Mouse (Mus musculus) heart, postnatal 14 days (tissue): ENCODE data around the gene Tmcc1. TPM values are rescaled to one million over a fixed set of nuclear protein-coding genes. Genes with fewer than 3 reads are reported as not detected.

Source experiments
- DNase-seq, 2 experiments: peaks; one replicate each; pipeline ENCODE4 v3.0.0; 2021 to 2022
- intact Hi-C: fragments of 180-260 bp; cut with DNase I; formaldehyde crosslinking; loops from one replicate; pipeline ENCODE4 v1.15.1; 2025
- total RNA-seq, 2 experiments: library from RNA; stranded (reverse); gene quantifications; 2 replicates each; pipeline ENCODE4 v1.2.3; 2021

Tmcc1 gene
- total RNA-seq, 2 experiments from 2014 or later: 28.7 to 31.2 TPM

DNA sequence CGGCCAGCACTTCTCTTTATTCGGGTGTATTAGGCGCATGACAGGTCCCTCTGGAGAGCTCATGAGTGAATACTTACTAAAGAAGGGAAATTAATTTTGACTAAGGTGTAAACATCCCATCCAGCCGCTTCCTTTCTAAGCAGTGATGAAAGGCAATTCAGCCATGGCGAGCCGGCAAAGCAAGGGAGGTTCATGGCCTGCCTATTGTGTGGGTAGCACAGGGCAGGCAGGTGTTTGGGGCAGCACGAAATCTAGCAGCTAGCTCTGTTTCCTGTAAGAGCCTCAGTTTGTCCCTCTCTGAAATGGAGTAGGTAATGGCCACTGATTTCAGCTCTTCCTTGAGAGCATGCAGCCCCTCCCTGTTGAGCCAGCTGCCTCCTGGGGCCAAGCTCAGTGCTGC lies 208.7 kb downstream of the Tmcc1 start:
- intact Hi-C loops: no loop called here
- no peak for DNase-seq

GRCm38 (mm10) chr6:115983306-115984038 lies 209.8 kb downstream of the Tmcc1 start:
- intact Hi-C loops: no loop called here
- no peak for DNase-seq

- intact Hi-C loops: no loop called here
- no peak for DNase-seq
Observed at GRCm38 (mm10) chr6:115982889-115983288, 210.4 kb downstream of the Tmcc1 start.

- intact Hi-C loops: no loop called here
- no peak for DNase-seq
Observed at GRCm38 (mm10) chr6:115978596-115978995, 214.7 kb downstream of the Tmcc1 start.

- intact Hi-C loops: no loop called here
- DNase-seq: no peak
Observed at GRCm38 (mm10) chr6:115977810-115978209, 215.5 kb downstream of the Tmcc1 start.

GRCm38 (mm10) chr6:115975606-115976005 lies 217.7 kb downstream of the Tmcc1 start:
- intact Hi-C loops: no loop called here
- no peak for DNase-seq

GRCm38 (mm10) chr6:115973881-115974662 lies 219.2 kb downstream of the Tmcc1 start:
- intact Hi-C loops: no loop called here
- no peak for DNase-seq

DNA sequence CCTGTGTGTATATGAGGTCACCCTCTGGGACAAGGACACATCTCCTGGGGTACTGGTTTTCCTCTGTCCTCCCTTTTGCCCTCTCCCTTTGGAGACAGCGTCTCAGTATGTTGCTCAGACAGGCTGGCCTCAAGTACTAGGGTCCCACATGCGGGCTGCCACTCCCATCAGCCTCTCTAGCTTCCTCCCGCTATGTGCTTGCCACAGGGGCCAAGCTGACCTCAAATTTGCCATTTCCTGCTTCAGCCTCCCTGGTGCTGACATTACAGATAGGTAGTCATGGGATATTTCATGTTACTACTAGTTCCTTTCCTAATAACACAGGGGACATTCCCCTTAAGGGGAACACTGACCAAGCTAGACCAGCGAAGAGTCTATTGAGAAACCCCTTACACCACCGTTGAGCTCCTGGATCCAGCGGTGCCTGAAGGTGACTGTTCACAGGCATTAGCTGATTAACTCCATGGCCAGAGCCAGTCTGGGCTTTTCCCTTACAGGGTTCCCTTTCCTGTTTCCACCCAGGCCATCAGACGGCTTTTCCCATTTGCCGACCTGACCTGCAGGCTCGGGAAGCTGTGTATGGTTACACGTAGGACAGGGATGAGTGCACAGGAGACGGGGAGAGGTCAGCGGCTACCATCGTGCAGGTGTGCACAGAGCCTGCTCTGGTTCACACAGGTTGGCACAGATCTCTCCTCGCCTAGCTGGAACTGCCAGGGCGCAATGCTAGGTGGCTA lies 220.0 kb downstream of the Tmcc1 start:
- DNase-seq: no peak
- intact Hi-C loops: no loop called here

DNA sequence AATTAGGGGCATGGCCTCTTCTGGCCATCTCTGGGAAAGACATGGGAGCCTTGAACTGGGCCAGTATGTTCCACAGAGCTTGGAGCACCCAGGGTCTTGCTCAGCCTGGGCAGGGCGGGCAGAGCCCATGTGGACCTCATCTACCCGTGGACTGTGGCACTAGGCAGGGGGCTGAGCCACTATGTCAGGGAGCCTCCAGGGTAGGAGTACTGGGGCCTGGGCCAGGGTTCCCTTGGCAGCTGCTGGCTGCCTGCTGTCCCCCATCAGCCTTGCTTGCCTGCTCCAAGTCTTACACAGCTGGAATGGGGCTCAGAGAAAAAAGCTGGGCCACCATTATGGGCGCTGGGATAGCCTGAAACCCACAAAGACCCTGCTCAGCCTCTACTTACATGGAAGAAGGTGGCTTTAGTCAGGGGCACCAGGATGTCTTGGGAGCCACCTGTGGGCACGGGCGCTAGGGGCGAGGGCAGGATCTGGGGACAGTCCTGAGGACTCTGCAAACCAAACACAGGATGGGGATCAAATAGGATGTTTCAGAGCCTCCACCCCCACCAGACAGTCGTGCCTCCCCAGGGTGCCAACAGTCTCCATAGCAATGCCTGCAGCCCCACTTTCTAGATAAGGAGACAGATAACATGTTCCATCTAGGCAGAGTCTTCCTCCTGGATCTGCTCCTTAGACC lies 221.1 kb downstream of the Tmcc1 start:
- no peak for DNase-seq
- intact Hi-C loops: no loop called here

- intact Hi-C loops: no loop called here
- no peak for DNase-seq
Observed at GRCm38 (mm10) chr6:115971273-115972060, 221.8 kb downstream of the Tmcc1 start.

GRCm38 (mm10) chr6:115969952-115970351 lies 223.3 kb downstream of the Tmcc1 start:
- intact Hi-C loops: no loop called here
- DNase-seq: no peak

GRCm38 (mm10) chr6:115969103-115969502 lies 224.2 kb downstream of the Tmcc1 start:
- no peak for DNase-seq

DNA sequence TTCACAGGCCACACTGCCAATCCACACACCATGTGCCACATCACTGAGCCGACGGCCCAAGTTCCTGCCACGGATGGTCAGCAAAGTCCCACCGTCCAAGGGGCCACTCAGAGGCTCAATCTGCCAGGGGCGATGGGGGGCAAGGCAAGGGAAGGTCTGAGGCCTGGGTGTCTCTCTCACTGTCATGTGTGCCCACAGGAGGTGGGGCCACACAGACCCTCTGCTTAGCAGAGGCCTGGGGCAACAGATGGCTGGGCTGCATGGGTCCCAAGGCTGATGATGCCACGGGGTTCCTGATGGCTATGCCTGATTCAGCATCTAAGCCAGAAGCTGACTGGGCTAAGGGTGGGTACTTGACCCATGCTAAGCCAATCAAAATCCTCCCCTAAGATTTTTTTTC lies 224.6 kb downstream of the Tmcc1 start:
- intact Hi-C loops: no loop called here
- no peak for DNase-seq

More at GRCm38 (mm10) chr6:115969103-115969502, 224.2 kb downstream of the Tmcc1 start:
- intact Hi-C loops: no loop called here

Other genes with a start within 250 kb of the Tmcc1 start
- gene H1foo, start 248.5 kb downstream of the Tmcc1 start, total RNA-seq: not detected
- 100 to 1,000 TPM; 113 to 133 TPM for gene Plxnd1, start 198.5 kb downstream of the Tmcc1 start, total RNA-seq
- gene Washc2, start 14.6 kb upstream of the Tmcc1 start, total RNA-seq: 10 to 100 TPM; 29.8 to 31.9 TPM
- gene Zfand4, start 70.7 kb upstream of the Tmcc1 start, total RNA-seq: 1 to 10 TPM; 2.7 to 3.2 TPM
- gene March8, start 144.5 kb upstream of the Tmcc1 start, total RNA-seq: 10 to 100 TPM; 39.5 to 46.6 TPM